Mouse (Mus musculus) layer of hippocampus, adult 8-10 months (tissue): ENCODE results near the gene Lipk. TPM values are rescaled to one million over a fixed set of nuclear protein-coding genes. Genes with fewer than 3 reads are reported as not detected.

Source experiments
- DNase-seq, 2 experiments: peaks; one replicate each; pipeline ENCODE4 v3.0.0; 2022; ENCODE audit warnings: low spot score in 2 of 2
- total RNA-seq, 4 experiments: library from RNA; stranded (reverse); gene quantifications; 2 replicates each; pipeline ENCODE4 v1.2.4; 2022

The Lipk gene
- total RNA-seq: not detected

DNA sequence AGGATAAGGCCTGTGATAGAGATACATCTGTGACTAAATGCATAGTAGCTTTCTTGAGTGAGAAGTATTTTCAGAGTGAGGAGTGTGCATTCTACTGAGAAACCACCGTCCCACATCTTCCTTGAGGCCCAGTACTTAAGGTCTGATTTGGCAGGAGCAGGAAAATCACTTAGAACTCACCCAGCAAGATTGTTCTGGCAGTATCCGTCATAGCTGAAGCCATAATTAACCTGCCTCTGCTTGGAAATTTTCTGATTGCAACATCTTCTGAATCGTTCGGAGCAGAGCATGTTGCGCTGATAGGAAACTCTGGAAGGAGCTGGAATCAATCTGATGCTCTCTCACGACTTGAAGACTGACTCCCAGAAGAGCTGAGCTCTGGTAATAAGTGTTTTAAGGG lies at the start of gene Lipk:
Lipk (plus strand) TSS at position 289 of the 400 bp plus-strand sequence.
- DNase-seq: no peak

DNA sequence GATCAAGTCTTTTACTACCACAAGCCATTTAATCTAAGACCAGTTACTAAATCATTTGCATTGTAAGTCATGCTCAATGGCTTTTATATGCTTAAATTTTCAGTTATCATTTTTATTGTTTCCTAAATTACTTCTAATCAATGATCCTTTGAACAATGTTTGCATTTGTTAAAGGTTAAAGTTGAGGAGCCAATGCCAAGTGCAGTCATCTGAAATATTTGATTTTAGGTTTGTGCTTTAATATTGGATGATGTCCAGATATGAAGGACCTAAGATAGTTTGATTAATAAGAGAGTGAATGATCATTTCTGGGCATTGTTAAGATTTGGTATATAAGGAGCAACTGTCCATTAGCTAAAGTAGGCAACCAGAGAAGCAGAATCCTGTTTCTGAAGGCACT lies 47.2 kb upstream of the Lipk start, which contains the start of gene Lipf:
Lipf (plus strand) TSS at position 301 of the 400 bp plus-strand sequence.
- no peak for DNase-seq

DNA sequence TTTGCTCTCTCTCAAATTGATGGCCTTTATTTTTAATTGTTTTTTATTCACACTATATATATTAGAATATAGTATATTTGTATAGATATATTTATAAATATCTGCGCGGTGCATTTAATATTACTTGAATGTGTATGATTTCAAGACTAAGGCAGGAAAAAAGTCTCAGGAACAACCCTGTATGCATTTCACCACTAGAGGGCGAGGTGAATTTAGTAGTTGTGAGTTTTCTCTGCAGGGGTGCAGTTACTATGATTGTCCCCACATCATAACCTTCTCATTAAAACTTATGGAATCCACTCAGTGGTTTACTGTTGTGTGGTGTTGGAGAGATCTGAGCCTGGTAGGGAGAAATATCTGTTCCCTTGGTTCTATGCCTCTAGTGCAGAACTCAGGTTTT lies 29.1 kb upstream of the Lipk start:
- DNase-seq: no peak

DNA sequence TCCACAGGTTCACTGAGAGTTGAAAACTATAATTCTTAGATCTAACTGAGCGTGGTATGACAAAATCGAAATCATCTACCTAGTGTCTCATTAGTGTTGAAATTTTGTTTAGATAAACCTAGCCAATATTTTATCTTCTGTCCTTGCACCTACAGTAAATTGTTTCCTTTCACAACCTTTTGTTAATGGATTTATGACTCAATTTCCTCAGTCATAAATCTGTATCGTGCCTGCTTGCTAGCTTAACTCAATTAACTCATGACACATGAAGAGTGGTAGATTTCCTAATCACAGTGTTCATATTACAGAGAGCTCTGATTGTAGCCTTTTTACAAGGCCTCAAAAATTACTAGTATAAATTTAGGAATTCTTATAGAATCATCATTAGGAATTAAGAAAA lies 25.0 kb upstream of the Lipk start:
- DNase-seq: no peak

DNA sequence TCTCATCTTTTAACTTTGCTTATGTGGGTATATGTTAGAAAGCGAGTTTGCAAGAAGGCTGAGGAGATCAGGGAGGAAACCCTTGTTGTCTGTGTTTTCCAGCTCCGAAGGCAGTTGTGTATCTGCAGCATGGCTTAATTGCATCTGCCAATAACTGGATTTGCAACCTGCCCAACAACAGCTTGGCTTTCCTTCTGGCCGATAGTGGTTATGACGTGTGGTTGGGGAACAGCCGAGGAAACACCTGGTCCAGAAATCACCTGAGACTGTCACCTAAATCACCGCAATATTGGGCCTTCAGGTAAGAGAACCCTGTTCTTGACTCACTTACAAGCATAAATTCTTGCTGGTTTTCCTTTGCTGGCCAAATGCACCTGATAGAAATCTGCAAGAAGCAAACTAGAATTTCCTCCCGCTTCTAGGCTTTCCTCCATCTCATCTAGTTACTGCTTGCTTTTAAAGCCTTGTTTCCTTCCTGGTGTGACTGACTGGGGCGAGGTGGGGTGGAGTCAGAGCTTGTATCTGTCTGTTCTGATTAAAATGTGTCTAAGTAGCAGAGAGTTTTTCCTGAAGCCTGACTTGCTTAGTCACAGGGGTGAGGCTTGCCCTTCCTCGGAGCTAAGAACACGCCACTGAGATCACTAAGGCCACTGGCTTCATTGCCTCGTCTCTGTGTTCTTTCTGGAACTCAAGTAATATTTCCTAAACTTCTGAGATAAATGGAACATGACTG lies 13.5 kb downstream of the Lipk start:
- DNase-seq: no peak

DNA sequence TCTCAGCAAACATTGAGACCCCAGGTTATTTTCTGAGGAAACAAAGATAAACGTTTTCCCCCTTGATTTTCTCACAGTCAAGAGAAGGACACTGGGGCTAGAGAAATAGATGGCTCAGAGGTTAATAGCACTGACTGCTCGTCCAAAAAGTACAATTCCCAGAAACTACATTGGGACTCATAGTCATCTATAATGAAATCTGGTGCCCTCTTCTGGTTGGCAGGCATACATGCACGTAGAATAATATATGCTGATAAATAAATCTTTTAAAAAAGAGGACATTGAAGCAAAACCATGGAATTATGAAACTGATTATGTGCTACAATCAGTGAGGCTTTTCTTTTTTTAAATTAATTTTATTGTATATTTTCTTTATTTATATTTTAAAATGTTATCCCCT lies 14.7 kb downstream of the Lipk start:
- DNase-seq: no peak

DNA sequence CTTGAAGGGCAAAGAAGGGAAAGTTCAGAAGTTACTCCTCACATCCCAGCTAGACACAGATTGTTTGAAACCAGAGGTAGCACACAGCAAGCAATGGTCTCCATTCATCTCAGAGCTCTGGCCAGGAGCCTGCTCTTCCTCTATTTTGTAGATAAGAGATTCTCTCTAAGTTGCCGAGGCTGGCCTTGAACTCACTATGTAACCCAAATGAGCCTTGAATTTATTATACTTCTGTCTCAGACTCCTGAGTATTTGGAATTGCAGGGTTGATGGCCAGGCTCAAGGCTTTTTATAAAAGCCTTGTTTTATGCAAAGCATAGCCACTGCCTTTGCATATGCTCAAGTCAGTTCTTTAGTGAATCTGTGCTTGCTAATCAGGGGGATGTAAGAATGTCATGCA lies 31.6 kb downstream of the Lipk start:
- DNase-seq: no peak

DNA sequence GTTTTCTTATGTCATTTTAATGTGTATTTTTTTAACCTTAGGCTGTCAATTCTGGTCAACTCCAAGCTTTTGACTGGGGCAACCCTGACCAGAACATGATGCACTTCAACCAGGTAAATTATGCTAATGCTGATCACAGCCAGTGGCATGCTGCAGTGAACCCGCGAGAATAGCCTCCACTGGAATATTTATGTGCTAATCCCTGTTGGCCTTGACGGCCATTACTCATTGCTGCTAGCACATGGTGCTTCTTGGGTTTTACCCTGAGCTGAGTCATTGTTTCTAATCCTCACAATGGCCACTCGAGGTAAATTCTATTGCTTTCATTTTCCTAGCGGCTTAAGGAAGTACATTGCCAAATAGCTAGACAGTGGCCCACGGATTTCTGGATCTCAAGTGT lies 34.9 kb downstream of the Lipk start:
- no peak for DNase-seq

DNA sequence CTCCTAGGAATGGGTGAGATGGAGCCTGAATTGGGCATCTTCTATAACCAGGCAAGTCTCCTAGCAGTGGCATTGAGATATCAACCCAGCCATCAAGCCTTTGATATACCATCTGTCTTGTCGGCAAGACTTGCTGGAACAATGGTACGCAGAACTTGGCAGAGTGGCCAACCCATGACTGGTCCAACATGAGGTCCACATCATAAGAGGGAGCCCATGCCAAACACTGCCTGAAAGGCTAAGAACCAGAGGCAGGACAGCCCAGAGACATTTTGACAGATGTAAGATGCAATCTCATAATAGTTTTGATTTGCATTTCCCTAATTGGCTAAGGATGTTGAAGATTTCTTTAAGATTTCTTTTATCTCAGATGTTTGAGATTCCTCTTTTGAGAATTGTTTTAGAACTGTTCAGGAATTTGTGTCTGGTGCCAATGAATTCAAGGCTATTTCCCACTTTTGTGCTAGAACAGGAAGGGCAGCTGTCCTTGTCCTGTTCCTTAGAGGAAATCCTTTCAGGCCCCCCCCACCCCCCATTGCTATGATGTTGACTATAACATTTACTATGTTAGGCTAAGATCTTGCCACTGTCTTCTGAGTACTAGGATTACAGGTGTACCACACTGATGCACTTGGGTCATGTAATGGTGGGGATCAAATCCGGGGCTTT lies 41.4 kb downstream of the Lipk start:
- no peak for DNase-seq

DNA sequence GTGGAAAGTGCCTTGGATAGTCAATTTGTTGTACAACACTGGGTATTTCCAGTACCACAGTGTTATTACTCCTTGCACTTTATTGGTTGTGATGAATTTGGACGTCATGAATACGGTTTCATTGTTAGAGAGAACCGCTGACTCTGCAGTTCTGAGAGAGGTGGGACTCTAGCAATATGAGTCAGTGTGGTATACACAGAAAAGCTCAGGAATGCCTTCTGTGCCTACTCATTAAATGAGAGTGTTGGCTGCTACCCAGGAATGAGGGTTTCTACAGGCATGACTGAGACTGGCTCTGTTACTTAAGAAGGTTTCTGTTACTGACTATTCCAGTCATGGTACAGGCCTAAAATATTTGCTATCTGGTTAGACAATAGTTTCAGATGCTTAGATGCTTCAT lies 43.4 kb downstream of the Lipk start:
- no peak for DNase-seq

DNA sequence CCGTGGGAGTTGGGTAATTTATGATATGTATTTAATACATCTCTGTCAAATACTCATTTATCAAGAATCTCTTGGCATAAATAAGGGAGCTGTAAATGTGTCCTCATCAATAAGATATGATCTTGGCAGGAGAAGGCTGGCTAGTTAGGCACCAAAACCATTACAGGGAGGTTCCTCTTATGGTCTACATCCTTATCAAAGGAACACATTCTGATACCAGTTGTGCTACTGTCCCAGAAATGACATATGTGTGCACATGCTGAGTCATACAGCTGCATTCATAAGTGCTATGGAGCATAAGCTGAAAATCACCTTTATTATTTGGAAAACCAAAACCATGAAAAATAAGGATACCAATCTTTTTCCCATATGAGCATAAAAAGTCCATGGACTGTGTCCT lies 55.5 kb downstream of the Lipk start:
- no peak for DNase-seq

DNA sequence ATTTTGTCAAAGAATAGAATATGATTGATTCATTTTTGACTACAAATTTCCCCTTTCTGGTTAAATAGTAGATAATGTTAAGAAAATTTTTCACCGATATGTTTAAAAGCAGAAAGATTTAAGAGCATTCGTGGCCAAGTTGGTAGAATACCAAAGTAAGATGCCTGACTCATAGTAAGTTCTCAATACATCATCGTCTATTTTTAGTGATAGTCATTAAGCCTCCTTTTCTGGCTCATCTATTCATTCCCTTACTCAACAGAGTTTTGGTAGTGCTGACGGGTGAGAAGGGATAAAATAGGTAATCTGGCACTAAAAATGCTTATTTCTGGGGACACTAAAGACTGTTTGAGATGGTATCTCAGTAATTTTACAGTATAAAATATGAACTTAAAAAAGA lies 56.0 kb downstream of the Lipk start:
- no peak for DNase-seq

DNA sequence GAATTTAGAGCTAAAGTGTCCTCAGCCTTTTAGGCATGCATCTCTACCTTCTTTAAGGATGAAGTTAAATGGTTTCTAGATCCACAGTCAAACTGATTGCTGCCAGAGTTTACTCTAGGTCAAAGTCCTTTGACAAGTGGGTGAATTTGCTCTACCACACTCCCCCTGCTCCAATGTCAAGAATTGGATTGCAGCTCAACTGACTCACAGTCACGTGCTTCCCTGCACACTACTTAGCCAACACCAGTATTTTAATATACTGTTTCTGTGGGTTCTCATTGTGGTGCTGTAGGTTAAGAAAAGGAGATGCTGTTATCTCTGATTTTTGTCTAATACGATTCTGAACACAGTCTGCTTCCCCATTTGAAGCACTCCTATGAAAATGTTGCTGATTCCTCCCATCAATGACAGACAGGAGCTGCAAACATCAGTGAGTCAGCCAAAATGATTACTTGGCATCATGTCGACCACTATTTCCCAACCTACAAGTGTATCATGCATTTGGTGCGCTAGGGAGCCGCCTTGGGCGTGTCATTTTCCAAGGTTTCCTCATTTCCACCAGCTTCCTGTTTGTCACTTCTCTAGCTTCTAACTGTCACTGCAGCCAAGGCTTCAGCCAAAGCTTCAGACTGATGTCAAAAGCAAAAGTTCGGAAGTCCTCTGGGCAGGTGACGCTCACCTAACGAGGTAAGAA lies 58.8 kb downstream of the Lipk start, which contains the start of gene Lipn:
Lipn (plus strand) TSS at position 580 of the 694 bp plus-strand sequence.
- DNase-seq: no peak

DNA sequence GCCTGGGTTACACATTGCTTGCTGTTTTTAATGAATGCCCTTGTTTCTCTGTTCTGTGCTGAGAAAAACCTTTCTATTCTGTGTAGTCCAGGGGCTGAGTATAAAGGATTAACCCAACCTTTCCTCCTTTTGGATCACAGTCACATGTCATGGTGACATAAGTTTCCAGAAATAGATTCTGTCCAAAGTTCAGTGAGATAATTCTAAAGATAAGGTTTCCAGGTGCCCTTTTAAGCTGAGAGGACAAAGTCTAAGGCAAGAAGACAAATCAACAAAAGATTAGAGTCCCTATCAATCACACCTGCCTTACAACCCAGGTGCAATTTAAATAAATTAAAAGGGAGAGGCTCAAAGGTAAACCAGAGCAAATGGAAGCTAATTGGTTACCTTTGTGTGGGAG lies 66.1 kb downstream of the Lipk start:
- DNase-seq: no peak

DNA sequence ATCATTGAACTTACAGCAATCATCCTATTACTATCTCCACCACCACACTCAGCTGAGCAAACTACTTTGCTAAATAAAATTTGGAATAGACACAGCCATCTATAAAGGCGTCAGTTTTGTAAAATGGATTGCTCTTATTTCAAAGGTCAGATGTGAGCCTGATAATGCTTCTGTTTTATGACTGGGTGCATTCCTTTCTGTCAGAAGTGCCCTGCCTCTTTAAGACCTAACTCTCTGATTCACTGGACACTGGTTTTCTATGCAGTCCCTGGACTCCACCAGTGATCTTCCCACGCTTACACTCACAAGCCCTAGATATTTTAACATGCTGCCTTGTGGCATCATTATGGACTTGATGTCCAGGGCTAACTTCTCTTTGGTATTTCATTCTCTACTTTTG lies 70.0 kb downstream of the Lipk start:
- DNase-seq: no peak

DNA sequence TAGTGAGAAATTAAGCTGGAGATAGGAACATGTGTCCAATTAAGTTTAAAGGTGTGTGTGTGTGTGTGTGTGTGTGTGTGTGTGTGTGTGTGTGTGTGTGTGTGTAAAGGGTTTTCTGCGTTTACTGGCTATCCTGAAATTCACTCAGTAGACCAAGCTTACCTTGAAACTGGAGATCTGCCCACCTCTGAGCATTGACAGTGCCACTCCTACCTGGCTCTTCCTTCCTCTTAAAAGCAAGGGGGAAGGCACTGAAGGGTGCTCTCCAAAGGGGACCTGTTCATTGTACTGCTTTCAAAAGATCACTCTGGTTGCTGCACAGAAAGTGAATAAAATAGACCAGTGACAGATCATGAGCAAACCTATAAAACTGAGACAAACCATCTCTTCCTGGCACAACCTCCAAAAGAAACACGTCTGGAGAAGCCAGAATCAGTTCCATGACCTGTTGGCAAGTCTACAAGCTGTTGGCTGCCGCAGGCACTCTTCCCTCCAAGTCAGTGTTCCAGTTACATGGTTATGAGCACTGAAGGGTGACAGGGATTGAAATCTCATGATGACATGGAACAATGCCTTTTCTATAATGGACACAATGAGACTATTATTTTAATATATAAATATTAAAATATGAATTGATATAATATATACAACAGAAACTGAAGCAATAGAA lies 81.1 kb downstream of the Lipk start:
- no peak for DNase-seq

DNA sequence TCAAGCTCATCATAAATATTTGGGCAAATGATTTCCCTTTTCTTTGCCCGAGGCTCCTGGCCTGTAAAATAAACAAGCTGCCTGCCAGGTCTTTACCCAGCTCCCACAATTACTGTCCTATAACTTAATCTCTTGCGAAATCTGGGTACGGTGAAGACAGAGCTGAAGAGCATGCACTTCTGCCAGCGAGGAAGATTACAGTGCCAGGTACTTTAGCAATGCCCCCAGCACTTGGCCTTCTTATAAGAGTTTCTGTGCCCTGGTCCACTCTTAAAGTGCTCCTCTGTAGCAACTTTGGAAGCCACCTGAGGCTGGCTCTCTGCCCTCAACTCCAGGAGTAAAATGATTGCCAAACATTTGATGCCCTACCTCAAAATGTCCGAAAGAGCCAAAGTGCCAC lies 87.3 kb downstream of the Lipk start:
- DNase-seq: no peak

DNA sequence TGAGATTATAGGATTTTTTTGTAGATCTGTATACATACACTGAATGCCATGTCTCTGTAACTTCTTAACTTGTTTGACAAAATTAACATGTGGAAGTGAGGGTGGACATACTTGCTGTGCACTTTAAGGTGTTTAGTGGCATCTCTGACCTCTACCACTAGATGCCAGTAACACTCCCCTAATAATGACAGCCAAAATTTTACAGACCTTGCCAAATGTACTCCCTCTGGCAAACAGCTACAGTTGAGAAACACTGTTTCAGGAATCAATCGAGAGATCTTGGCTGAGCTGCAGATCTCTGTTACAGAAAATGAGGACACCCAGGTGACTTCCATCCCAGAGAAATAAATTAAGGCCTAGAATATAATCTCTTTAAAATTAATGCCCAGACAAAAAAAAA lies 88.1 kb downstream of the Lipk start:
- DNase-seq: no peak
